Mouse (Mus musculus) limb, embryonic 11.5 days (tissue): ENCODE data around the gene Isg20. TPM values are rescaled to one million over a fixed set of nuclear protein-coding genes. Genes with fewer than 3 reads are reported as not detected.

Experiments
- ATAC-seq: fragments of 200-750 bp; cut with Nextera tagmentation; 2 replicates; pipeline ENCODE4 v1.8.0; 2017; ENCODE audit warnings: low read depth; ENCODE audit not compliant: insufficient number of reproducible peaks, low FRiP score, low TSS enrichment
- DNase-seq: peaks from one replicate; pipeline ENCODE4 v3.0.0-alpha.2; 2015; ENCODE audit warnings: low spot score
- H3K27ac ChIP-seq: fragments of 300-500 bp; sonication (generic); replicated peaks from 2 replicates; pipeline ENCODE4 v1.5.1; 2014; ENCODE audit warnings: low read depth, mild to moderate bottlenecking, low read length
- H3K27me3 ChIP-seq: fragments of 300-500 bp; sonication (generic); 2 replicates; pipeline ENCODE4 v1.6.1; 2014; ENCODE audit warnings: mild to moderate bottlenecking, low read length, mixed read lengths; ENCODE audit not compliant: control insufficient read depth, insufficient read depth
- H3K36me3 ChIP-seq: fragments of 300-500 bp; sonication (generic); 2 replicates; pipeline ENCODE4 v1.6.1; 2014; ENCODE audit warnings: mild to moderate bottlenecking, low read length, moderate library complexity, mixed read lengths; ENCODE audit not compliant: control insufficient read depth, insufficient read depth
- H3K4me1 ChIP-seq: fragments of 300-500 bp; sonication (generic); 2 replicates; pipeline ENCODE4 v1.6.1; 2014; ENCODE audit warnings: low read length, mixed read lengths; ENCODE audit not compliant: control insufficient read depth, insufficient read depth
- H3K4me2 ChIP-seq: fragments of 300-500 bp; sonication (generic); 2 replicates; pipeline ENCODE4 v1.6.1; 2014; ENCODE audit warnings: low read depth, mild to moderate bottlenecking, moderate library complexity; ENCODE audit not compliant: severe bottlenecking
- H3K4me3 ChIP-seq: fragments of 300-500 bp; sonication (generic); 2 replicates; pipeline ENCODE4 v1.5.1; 2014; ENCODE audit warnings: low read depth, low read length
- H3K9ac ChIP-seq: fragments of 300-500 bp; sonication (generic); 2 replicates; pipeline ENCODE4 v1.6.1; 2014; ENCODE audit warnings: mild to moderate bottlenecking, low read length
- H3K9me3 ChIP-seq: fragments of 300-500 bp; sonication (generic); 2 replicates; pipeline ENCODE4 v1.6.1; 2016; ENCODE audit warnings: low read length; ENCODE audit not compliant: control insufficient read depth
- WGBS: fragments of 180-500 bp; shearing (Covaris S2); extraction: QIAGEN DNeasy Blood & Tissue Kit; methylation state at CpG from one replicate; pipeline ENCODE4 v1.1.7; 2014; 5-methylcytosine and 5-hydroxymethylcytosine counted together
- polyA plus RNA-seq: library from polyadenylated mRNA; unstranded; fragments of >200 nt; fragmentation: Nextera tagmentation; extraction: Ambion mirVana; gene quantifications from 2 replicates; pipeline ENCODE4 v1.2.1, GENCODE M21; 2014

The Isg20 gene
- polyA plus RNA-seq, 1 experiment from 2014 or later = 0.19 TPM

- Histone ChIP-seq H3K4me2 (no peak overlapping the region), H3K27me3 (no peaks in the 10 kb centered on the region), H3K36me3 (no peaks in the 10 kb centered on the region; the same call in 1 of the 2 replicates), H3K9ac (no peak overlapping the region), H3K9me3 (no peaks in the 10 kb centered on the region), H3K4me1 (no peaks in the 10 kb centered on the region), H3K4me3 (no peak overlapping the region), H3K27ac (no peak overlapping the region)
- ATAC-seq (no peak), DNase-seq (no peak)
- 87% methylated on average over 4 of the region's 4 CpGs for WGBS
These were observed 2.0 kb upstream of the Isg20 start for GRCm38 (mm10) chr7:78911209-78911608.

GRCm38 (mm10) chr7:78912253-78912973, 811 bp upstream of the Isg20 start:
- Histone ChIP-seq H3K36me3 (no peaks in the 10 kb centered on the region), H3K9me3 (no peaks in the 10 kb centered on the region), H3K9ac (no peak overlapping the region), H3K27me3 (no peaks in the 10 kb centered on the region), H3K4me2 (peak overlapping the region; percentile 0; the same call in 1 of the 2 replicates), H3K27ac (no peak overlapping the region), H3K4me1 (no peaks in the 10 kb centered on the region), H3K4me3 (no peak overlapping the region)
- 37% methylated on average over 20 of the region's 20 CpGs for WGBS
- ATAC-seq (no peak), DNase-seq (no peak)

- Histone ChIP-seq H3K9me3 (no peaks in the 10 kb centered on the region), H3K4me1 (no peaks in the 10 kb centered on the region), H3K4me2 (no peak overlapping the region), H3K36me3 (no peaks in the 10 kb centered on the region), H3K27ac (no peak overlapping the region), H3K9ac (no peak overlapping the region), H3K27me3 (no peaks in the 10 kb centered on the region), H3K4me3 (no peak overlapping the region)
- 64% methylated on average over 19 of the region's 19 CpGs for WGBS
- ATAC-seq = no peak
- DNase-seq = no peak
These were observed 673 bp downstream of the Isg20 start for GRCm38 (mm10) chr7:78913649-78914544.

DNA sequence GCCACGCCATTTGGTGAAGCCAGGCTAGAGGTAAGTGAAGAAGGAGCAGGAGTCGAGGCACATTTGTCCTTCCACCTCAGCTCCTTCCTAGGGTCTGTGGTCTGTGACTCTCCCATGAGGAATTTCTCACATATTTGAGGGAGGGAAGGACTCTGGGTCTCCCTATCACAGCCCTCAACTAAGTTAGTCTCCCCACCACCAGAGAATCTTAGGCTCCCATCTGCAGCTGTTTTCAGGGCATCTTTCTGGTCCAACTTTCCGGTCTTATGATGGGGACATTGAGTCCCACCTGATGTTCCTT, 1.3 kb downstream of the Isg20 start:
- H3K9ac ChIP-seq = no peak overlapping the region
- no peaks in the 10 kb centered on the region for H3K9me3 ChIP-seq
- H3K27ac ChIP-seq = no peak overlapping the region
- no peaks in the 10 kb centered on the region for H3K36me3 ChIP-seq
- ATAC-seq (no peak), DNase-seq (no peak)
- H3K27me3 ChIP-seq = no peaks in the 10 kb centered on the region
- no peak overlapping the region for H3K4me3 ChIP-seq
- 0 out of 2 replicates have a peak, but pooled peaks cover 2% of the 10 kb centered on the region for H3K4me1 ChIP-seq
- WGBS = 53% methylated on average over 3 of the region's 3 CpGs
- no peak overlapping the region for H3K4me2 ChIP-seq

- Histone ChIP-seq H3K4me1 (0 out of 2 replicates have a peak, but pooled peaks cover 2% of the 10 kb centered on the region), H3K27me3 (no peaks in the 10 kb centered on the region), H3K4me3 (no peak overlapping the region), H3K4me2 (no peak overlapping the region), H3K9me3 (no peaks in the 10 kb centered on the region), H3K9ac (no peak overlapping the region), H3K36me3 (no peaks in the 10 kb centered on the region), H3K27ac (no peak overlapping the region)
- no peak for ATAC-seq
- DNase-seq = no peak
- WGBS = 82% methylated on average over 11 of the region's 11 CpGs
These were observed 1.8 kb downstream of the Isg20 start for GRCm38 (mm10) chr7:78914896-78915510.

GRCm38 (mm10) chr7:78918686-78919085, 5.5 kb downstream of the Isg20 start:
- no peak overlapping the region for H3K27ac ChIP-seq
- H3K27me3 ChIP-seq = no peaks in the 10 kb centered on the region
- 55% methylated on average over 4 of the region's 4 CpGs for WGBS
- ATAC-seq (no peak), DNase-seq (no peak)
- H3K4me1 ChIP-seq = 0 out of 2 replicates have a peak, but pooled peaks cover 2% of the 10 kb centered on the region
- H3K4me2 ChIP-seq = no peak overlapping the region
- H3K9ac ChIP-seq = no peak overlapping the region
- no peak overlapping the region for H3K4me3 ChIP-seq
- H3K36me3 ChIP-seq = no peaks in the 10 kb centered on the region
- no peaks in the 10 kb centered on the region for H3K9me3 ChIP-seq

DNA sequence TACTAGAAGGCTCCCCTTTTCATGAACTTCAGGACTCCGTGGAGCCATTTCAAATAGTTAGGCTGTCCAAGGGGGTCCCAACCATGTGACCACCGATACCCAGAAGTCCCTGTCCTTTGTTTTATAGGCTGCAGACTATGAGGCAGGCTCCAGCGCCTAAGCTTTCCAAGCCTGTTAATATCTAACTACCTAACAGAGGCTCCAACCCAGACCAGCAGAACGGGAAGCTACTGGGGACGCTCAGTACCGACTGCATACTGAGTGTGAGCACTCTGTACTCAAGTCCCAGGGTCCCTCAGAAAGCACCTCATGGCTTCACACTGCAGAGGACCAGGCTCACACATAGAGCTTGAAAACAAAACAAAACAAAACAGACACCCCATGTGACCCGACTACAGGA, 9.3 kb downstream of the Isg20 start:
- no peak overlapping the region for H3K9ac ChIP-seq
- WGBS = 83% methylated on average over 7 of the region's 7 CpGs
- DNase-seq (no peak), ATAC-seq (no peak)
- no peaks in the 10 kb centered on the region for H3K36me3 ChIP-seq
- no peak overlapping the region for H3K27ac ChIP-seq
- no peak overlapping the region for H3K4me2 ChIP-seq
- no peaks in the 10 kb centered on the region for H3K27me3 ChIP-seq
- no peak overlapping the region for H3K4me3 ChIP-seq
- H3K4me1 ChIP-seq = 0 out of 2 replicates have a peak, but pooled peaks cover 2% of the 10 kb centered on the region
- no peaks in the 10 kb centered on the region for H3K9me3 ChIP-seq

DNA sequence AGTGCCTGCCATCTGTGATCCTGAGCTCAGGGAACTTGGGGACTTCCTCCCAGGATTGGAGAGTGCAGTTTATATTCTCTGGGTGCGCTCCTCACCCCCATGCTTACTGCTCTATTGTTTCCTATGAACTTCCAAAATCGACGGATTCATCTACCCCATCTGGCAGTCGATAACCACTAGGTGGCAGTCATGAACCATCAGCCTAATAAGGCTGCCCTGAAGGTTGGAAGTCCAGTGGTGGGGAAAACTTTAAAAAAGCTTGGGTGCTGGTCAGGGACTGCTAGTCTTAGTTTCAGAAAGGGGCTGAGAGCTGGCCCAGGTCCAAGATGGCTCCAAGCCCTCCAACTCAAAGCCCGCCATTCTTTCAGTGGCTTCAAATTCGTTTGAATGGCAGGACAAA, 11.1 kb downstream of the Isg20 start:
- Histone ChIP-seq H3K27ac (no peak overlapping the region), H3K36me3 (no peaks in the 10 kb centered on the region), H3K4me1 (no peaks in the 10 kb centered on the region), H3K9me3 (no peaks in the 10 kb centered on the region), H3K4me2 (no peak overlapping the region), H3K4me3 (no peak overlapping the region), H3K27me3 (no peaks in the 10 kb centered on the region), H3K9ac (no peak overlapping the region)
- ATAC-seq (no peak), DNase-seq (peak; percentile 87)
- WGBS = 13% methylated on average over 6 of the region's 6 CpGs
